Mouse (Mus musculus) bone marrow macrophage, adult 2 months (primary cell): ENCODE measurements around the gene N4bp2. TPM values are rescaled to one million over a fixed set of nuclear protein-coding genes. Genes with fewer than 3 reads are reported as not detected.

Experiments
- H3K27ac ChIP-seq: 2 replicates; pipeline ENCODE4 v1.5.1; 2012; ENCODE audit warnings: low read depth, low read length; ENCODE audit not compliant: insufficient read depth
- H3K4me1 ChIP-seq: 2 replicates; pipeline ENCODE4 v1.6.1; 2012; ENCODE audit warnings: low read length; ENCODE audit not compliant: control insufficient read depth, insufficient read depth
- H3K4me3 ChIP-seq: 2 replicates; pipeline ENCODE4 v1.5.1; 2012; ENCODE audit warnings: mild to moderate bottlenecking, low read length, moderate library complexity; ENCODE audit not compliant: insufficient read depth
- CTCF ChIP-seq: IDR thresholded peaks from 2 replicates; pipeline ENCODE4 v1.5.1; 2012; ENCODE audit warnings: low read depth, mild to moderate bottlenecking, low read length, moderate library complexity
- POLR2A ChIP-seq: IDR thresholded peaks from 2 replicates; pipeline ENCODE4 v1.6.1; 2012; ENCODE audit warnings: mild to moderate bottlenecking, low read depth, low read length, borderline replicate concordance
- polyA plus RNA-seq: library from polyadenylated mRNA; stranded (reverse); fragments of >200 nt; gene quantifications from 2 replicates; pipeline ENCODE4 v1.2.4, GENCODE M21; 2012; ENCODE audit not compliant: missing spikeins, insufficient read depth, insufficient read length

Gene N4bp2
- polyA plus RNA-seq, 1 experiment = 10.1 TPM

GRCm38 (mm10) chr5:65826476-65826875 is 63.2 kb downstream of the N4bp2 start:
- no peak overlapping the region for H3K4me3 ChIP-seq
- H3K4me1 ChIP-seq = no peaks in the 10 kb centered on the region
- TF ChIP-seq CTCF (no peak), POLR2A (no peak)
- H3K27ac ChIP-seq = no peak overlapping the region

- Histone ChIP-seq H3K4me1 (no peaks in the 10 kb centered on the region), H3K4me3 (no peak overlapping the region), H3K27ac (no peak overlapping the region)
- TF ChIP-seq POLR2A (no peak), CTCF (no peak)
Measured at GRCm38 (mm10) chr5:65827102-65827501, 63.8 kb downstream of the N4bp2 start.

GRCm38 (mm10) chr5:65828261-65828660 is 64.9 kb downstream of the N4bp2 start:
- no peak overlapping the region for H3K27ac ChIP-seq
- no peak overlapping the region for H3K4me3 ChIP-seq
- H3K4me1 ChIP-seq = no peaks in the 10 kb centered on the region
- no peak for TF ChIP-seq CTCF
- no peak for TF ChIP-seq POLR2A

GRCm38 (mm10) chr5:65829059-65829458 is 65.7 kb downstream of the N4bp2 start:
- H3K4me1 ChIP-seq = no peaks in the 10 kb centered on the region
- TF ChIP-seq CTCF (no peak), POLR2A (no peak)
- no peak overlapping the region for H3K4me3 ChIP-seq
- no peak overlapping the region for H3K27ac ChIP-seq

- H3K4me1 ChIP-seq = no peaks in the 10 kb centered on the region
- TF ChIP-seq POLR2A (no peak), CTCF (no peak)
- H3K27ac ChIP-seq = no peak overlapping the region
- H3K4me3 ChIP-seq = no peak overlapping the region
Measured at GRCm38 (mm10) chr5:65831917-65832618, 68.7 kb downstream of the N4bp2 start.

GRCm38 (mm10) chr5:65833092-65833491 is 69.8 kb downstream of the N4bp2 start:
- no peak overlapping the region for H3K4me3 ChIP-seq
- no peaks in the 10 kb centered on the region for H3K4me1 ChIP-seq
- no peak overlapping the region for H3K27ac ChIP-seq
- no peak for TF ChIP-seq CTCF
- TF ChIP-seq POLR2A = no peak

- no peaks in the 10 kb centered on the region for H3K4me1 ChIP-seq
- no peak overlapping the region for H3K4me3 ChIP-seq
- TF ChIP-seq POLR2A (no peak), CTCF (no peak)
- H3K27ac ChIP-seq = no peak overlapping the region
Measured at GRCm38 (mm10) chr5:65833766-65834498, 70.6 kb downstream of the N4bp2 start.

- Histone ChIP-seq H3K4me3 (no peak overlapping the region), H3K4me1 (no peaks in the 10 kb centered on the region), H3K27ac (no peak overlapping the region)
- no peak for TF ChIP-seq POLR2A
- no peak for TF ChIP-seq CTCF
Measured at GRCm38 (mm10) chr5:65838053-65838452, 74.7 kb downstream of the N4bp2 start.

- no peaks in the 10 kb centered on the region for H3K4me1 ChIP-seq
- TF ChIP-seq CTCF = no peak
- H3K4me3 ChIP-seq = no peak overlapping the region
- H3K27ac ChIP-seq = no peak overlapping the region
Measured at GRCm38 (mm10) chr5:65842947-65843346, 79.6 kb downstream of the N4bp2 start.

- Histone ChIP-seq H3K27ac (no peak overlapping the region), H3K4me3 (no peak overlapping the region), H3K4me1 (no peaks in the 10 kb centered on the region)
- TF ChIP-seq POLR2A (no peak), CTCF (no peak)
Measured at GRCm38 (mm10) chr5:65846534-65846933, 83.2 kb downstream of the N4bp2 start.
